Mouse (Mus musculus) neural tube, embryonic 14.5 days (tissue): ENCODE data around the gene Nav3. TPM values are rescaled to one million over a fixed set of nuclear protein-coding genes. Genes with fewer than 3 reads are reported as not detected.
A peak's percentile ranks its signal among the peaks of the same experiment; 100 is the strongest.

Source experiments
- ATAC-seq: fragments of 200-750 bp; cut with Nextera tagmentation; 2 replicates; pipeline ENCODE4 v1.8.0; 2017; ENCODE audit warnings: low read depth, mild to moderate bottlenecking, moderate TSS enrichment, moderate library complexity
- H3K27ac ChIP-seq: fragments of 300-500 bp; sonication (generic); 2 replicates; pipeline ENCODE4 v1.5.1; 2014; ENCODE audit warnings: low read depth, mild to moderate bottlenecking, control low read depth, low read length, moderate library complexity, mixed read lengths
- H3K27me3 ChIP-seq: fragments of 300-500 bp; sonication (generic); 2 replicates; pipeline ENCODE4 v1.6.1; 2014; ENCODE audit warnings: low read length; ENCODE audit not compliant: control insufficient read depth, insufficient read depth
- H3K36me3 ChIP-seq: fragments of 300-500 bp; sonication (generic); 2 replicates; pipeline ENCODE4 v1.6.1; 2014; ENCODE audit warnings: low read length, mixed read lengths; ENCODE audit not compliant: control insufficient read depth, insufficient read depth
- H3K4me1 ChIP-seq: fragments of 300-500 bp; sonication (generic); 2 replicates; pipeline ENCODE4 v1.6.1; 2014; ENCODE audit warnings: low read length; ENCODE audit not compliant: control insufficient read depth, insufficient read depth
- H3K4me2 ChIP-seq: fragments of 300-500 bp; sonication (generic); 2 replicates; pipeline ENCODE4 v1.6.1; 2014; ENCODE audit warnings: mild to moderate bottlenecking, low read depth, low read length, control low read depth
- H3K4me3 ChIP-seq: fragments of 300-500 bp; sonication (generic); 2 replicates; pipeline ENCODE4 v1.5.1; 2014; ENCODE audit warnings: low read depth, low read length, control low read depth, mixed read lengths
- H3K9ac ChIP-seq: fragments of 300-500 bp; sonication (generic); replicated peaks from 2 replicates; pipeline ENCODE4 v1.6.1; 2014; ENCODE audit warnings: low read depth, mild to moderate bottlenecking, control low read depth, low read length, mixed read lengths
- H3K9me3 ChIP-seq: fragments of 300-500 bp; sonication (generic); 2 replicates; pipeline ENCODE4 v1.6.1; 2016; ENCODE audit warnings: low read length; ENCODE audit not compliant: control insufficient read depth
- WGBS: fragments of 180-500 bp; shearing (Covaris S2); extraction: QIAGEN DNeasy Blood & Tissue Kit; methylation state at CpG from one replicate; pipeline ENCODE4 v1.1.7; 2014; 5-methylcytosine and 5-hydroxymethylcytosine counted together
- polyA plus RNA-seq: library from polyadenylated mRNA; unstranded; fragments of >200 nt; fragmentation: Nextera tagmentation; extraction: Ambion mirVana; gene quantifications from 2 replicates; pipeline ENCODE4 v1.2.1, GENCODE M21; 2014

Nav3 gene
- polyA plus RNA-seq, 1 experiment from 2014 or later: 34.6 TPM

GRCm38 (mm10) chr10:110154873-110155237 is 301.1 kb downstream of the Nav3 start:
- Histone ChIP-seq H3K9me3 (no peaks in the 10 kb centered on the region), H3K27ac (no peak overlapping the region), H3K4me2 (no peak overlapping the region), H3K9ac (no peak overlapping the region), H3K4me3 (no peak overlapping the region), H3K4me1 (peaks cover 19% of the 10 kb centered on the region), H3K27me3 (no peaks in the 10 kb centered on the region), H3K36me3 (no peaks in the 10 kb centered on the region)
- WGBS: 51% methylated on average over 1 of the region's 1 CpGs
- ATAC-seq: peak; percentile 52; the same call in 1 of the 2 replicates

DNA sequence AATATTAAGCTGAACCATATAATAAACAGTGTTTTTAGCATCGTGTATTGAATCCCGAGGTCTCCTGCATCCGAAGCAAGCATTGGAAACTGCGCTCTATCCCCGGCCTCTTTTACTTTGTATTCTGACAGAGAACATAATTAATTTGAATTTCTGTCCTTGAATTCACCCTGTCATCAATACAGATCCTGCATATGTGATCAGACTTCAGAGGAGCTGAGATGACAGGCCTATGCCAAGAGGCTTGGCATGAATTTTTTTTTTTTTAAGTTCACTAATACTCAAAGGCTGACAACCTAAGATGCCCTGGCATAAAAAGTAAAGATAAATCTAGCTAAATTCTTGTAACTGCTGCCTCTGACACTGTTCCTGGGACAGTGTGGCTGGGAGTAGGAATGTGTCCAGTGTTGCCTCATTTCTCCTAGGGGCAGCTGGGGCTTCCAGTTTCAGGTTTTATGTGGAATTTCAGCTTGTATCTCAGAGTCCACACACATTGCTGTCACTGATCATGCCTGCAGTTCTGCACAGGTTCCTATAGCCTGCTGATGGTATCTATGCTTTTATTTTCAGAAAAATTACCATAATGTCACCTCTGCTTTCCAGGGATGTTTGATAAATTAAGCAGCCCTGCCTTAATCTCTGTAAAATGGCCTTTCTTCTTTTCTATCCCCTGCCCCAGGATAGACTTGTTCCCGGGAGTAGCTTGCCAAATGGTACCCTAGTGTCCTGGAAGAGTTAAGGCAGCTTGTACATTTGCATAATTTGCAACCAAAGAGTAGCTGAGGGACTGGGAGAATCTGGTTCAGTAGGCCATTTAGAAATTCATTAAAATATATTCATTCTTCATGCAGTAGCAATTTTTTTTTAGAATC is 301.8 kb downstream of the Nav3 start:
- Histone ChIP-seq H3K4me2 (no peak overlapping the region), H3K9ac (no peak overlapping the region), H3K27ac (peak overlapping the region; percentile 24), H3K4me1 (peaks cover 16% of the 10 kb centered on the region), H3K27me3 (no peaks in the 10 kb centered on the region), H3K4me3 (no peak overlapping the region), H3K9me3 (no peaks in the 10 kb centered on the region), H3K36me3 (no peaks in the 10 kb centered on the region)
- peak; percentile 87 for ATAC-seq
- WGBS: 48% methylated on average over 6 of the region's 6 CpGs

GRCm38 (mm10) chr10:110120572-110120971 is 335.4 kb downstream of the Nav3 start:
- H3K9ac ChIP-seq: no peak overlapping the region
- H3K4me3 ChIP-seq: no peak overlapping the region
- H3K27me3 ChIP-seq: no peaks in the 10 kb centered on the region
- ATAC-seq: no peak
- H3K4me2 ChIP-seq: no peak overlapping the region
- H3K4me1 ChIP-seq: no peaks in the 10 kb centered on the region
- no peaks in the 10 kb centered on the region for H3K36me3 ChIP-seq
- no peaks in the 10 kb centered on the region for H3K9me3 ChIP-seq
- no peak overlapping the region for H3K27ac ChIP-seq

GRCm38 (mm10) chr10:110117341-110117740 is 338.7 kb downstream of the Nav3 start:
- H3K9me3 ChIP-seq: no peaks in the 10 kb centered on the region
- H3K36me3 ChIP-seq: no peaks in the 10 kb centered on the region
- no peaks in the 10 kb centered on the region for H3K27me3 ChIP-seq
- WGBS: 68% methylated on average over 2 of the region's 2 CpGs
- H3K9ac ChIP-seq: no peak overlapping the region
- no peak overlapping the region for H3K27ac ChIP-seq
- H3K4me1 ChIP-seq: no peaks in the 10 kb centered on the region
- ATAC-seq: no peak
- no peak overlapping the region for H3K4me2 ChIP-seq
- no peak overlapping the region for H3K4me3 ChIP-seq

GRCm38 (mm10) chr10:110112669-110113458 is 343.1 kb downstream of the Nav3 start:
- ATAC-seq: no peak
- no peak overlapping the region for H3K27ac ChIP-seq
- no peaks in the 10 kb centered on the region for H3K9me3 ChIP-seq
- H3K9ac ChIP-seq: no peak overlapping the region
- H3K4me3 ChIP-seq: no peak overlapping the region
- no peaks in the 10 kb centered on the region for H3K27me3 ChIP-seq
- H3K4me2 ChIP-seq: no peak overlapping the region
- no peaks in the 10 kb centered on the region for H3K36me3 ChIP-seq
- 86% methylated on average over 5 of the region's 5 CpGs for WGBS
- H3K4me1 ChIP-seq: no peaks in the 10 kb centered on the region

- ATAC-seq: no peak
- no peak overlapping the region for H3K9ac ChIP-seq
- H3K27ac ChIP-seq: no peak overlapping the region
- H3K36me3 ChIP-seq: no peaks in the 10 kb centered on the region
- no peak overlapping the region for H3K4me3 ChIP-seq
- no peaks in the 10 kb centered on the region for H3K4me1 ChIP-seq
- no peaks in the 10 kb centered on the region for H3K9me3 ChIP-seq
- H3K27me3 ChIP-seq: no peaks in the 10 kb centered on the region
- 92% methylated on average over 6 of the region's 6 CpGs for WGBS
- no peak overlapping the region for H3K4me2 ChIP-seq
Measured at GRCm38 (mm10) chr10:110103255-110103654, 352.7 kb downstream of the Nav3 start.

- ATAC-seq: no peak
- Histone ChIP-seq H3K4me1 (no peaks in the 10 kb centered on the region), H3K9ac (no peak overlapping the region), H3K27ac (no peak overlapping the region), H3K4me3 (no peak overlapping the region), H3K36me3 (no peaks in the 10 kb centered on the region), H3K27me3 (no peaks in the 10 kb centered on the region), H3K9me3 (no peaks in the 10 kb centered on the region), H3K4me2 (no peak overlapping the region)
- 52% methylated on average over 4 of the region's 4 CpGs for WGBS
Measured at GRCm38 (mm10) chr10:110102231-110102630, 353.8 kb downstream of the Nav3 start.

DNA sequence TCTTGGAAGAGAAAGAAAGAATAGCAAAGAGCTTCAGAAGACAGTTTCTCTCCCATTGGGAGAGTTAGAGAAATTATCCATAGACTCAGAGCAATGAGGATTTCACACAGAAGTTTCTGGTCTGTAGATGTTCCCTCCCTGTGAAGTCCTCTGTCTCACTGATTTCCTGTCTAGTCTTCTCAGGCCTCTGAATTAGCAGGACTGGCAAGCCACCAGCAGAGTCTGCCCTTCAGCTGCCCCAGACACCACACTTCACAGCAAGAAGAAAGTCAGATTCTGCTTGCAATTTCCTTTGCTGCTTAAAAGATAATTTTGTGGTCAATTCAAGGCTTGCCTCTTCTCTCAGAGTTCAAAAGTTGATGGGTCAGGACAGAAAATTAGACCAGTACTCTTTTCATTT is 361.6 kb downstream of the Nav3 start:
- H3K9ac ChIP-seq: no peak overlapping the region
- H3K27me3 ChIP-seq: no peaks in the 10 kb centered on the region
- no peaks in the 10 kb centered on the region for H3K36me3 ChIP-seq
- no peaks in the 10 kb centered on the region for H3K9me3 ChIP-seq
- H3K4me1 ChIP-seq: no peaks in the 10 kb centered on the region
- H3K4me3 ChIP-seq: no peak overlapping the region
- H3K4me2 ChIP-seq: no peak overlapping the region
- ATAC-seq: no peak
- no peak overlapping the region for H3K27ac ChIP-seq

DNA sequence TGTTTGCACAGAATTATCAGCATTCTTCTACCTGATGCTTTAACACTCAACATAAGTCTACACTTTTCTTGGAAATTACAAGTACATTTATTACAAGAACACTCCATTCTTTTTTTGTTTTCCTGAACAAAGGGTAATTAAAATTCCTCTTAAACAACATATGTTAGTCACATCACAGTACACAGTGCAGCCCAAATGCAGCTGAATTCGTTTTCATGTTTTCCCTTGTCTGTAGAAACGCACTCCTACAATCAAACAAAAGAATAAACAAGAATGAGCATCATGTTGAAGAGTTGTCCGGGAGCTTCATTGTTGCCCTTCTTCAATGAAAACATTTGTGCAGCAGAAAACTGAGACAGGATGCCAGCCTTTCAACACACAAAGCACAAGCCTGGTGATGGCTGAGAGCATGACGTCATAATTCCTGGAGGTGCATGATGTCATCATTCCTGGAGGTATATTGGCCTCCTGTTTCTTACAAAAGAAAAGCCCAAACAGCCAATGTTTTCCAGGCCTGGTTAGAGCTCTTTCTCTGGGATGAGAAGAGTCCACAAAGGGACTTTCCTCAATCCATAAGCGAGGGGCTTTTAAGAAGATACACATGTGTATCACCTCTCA is 367.5 kb downstream of the Nav3 start:
- H3K27me3 ChIP-seq: no peaks in the 10 kb centered on the region
- 67% methylated on average over 5 of the region's 5 CpGs for WGBS
- H3K9ac ChIP-seq: no peak overlapping the region
- no peak overlapping the region for H3K4me3 ChIP-seq
- no peak for ATAC-seq
- no peak overlapping the region for H3K4me2 ChIP-seq
- H3K4me1 ChIP-seq: no peaks in the 10 kb centered on the region
- no peaks in the 10 kb centered on the region for H3K36me3 ChIP-seq
- H3K9me3 ChIP-seq: no peaks in the 10 kb centered on the region
- H3K27ac ChIP-seq: no peak overlapping the region
